Mouse (Mus musculus): ENCODE results near the gene Strc. TPM values are rescaled to one million over a fixed set of nuclear protein-coding genes. Genes with fewer than 3 reads are reported as not detected.
"Not testable (repeated sequence)": the region's sequence is repeated elsewhere in the genome, so short reads cannot be mapped to it uniquely, and the experiment has no call there.

Gene Strc
- not detected in 2 replicates for polyA plus RNA-seq (2014; fragmentation: Nextera tagmentation; extraction: Ambion mirVana)

GRCm38 (mm10) chr2:121386961-121387575, at the start of gene Strc:
TSS of gene Strc (minus strand) at chr2:121387168.
- H3K4me2 ChIP-seq (ENCODE audit: low read depth, low read length); H3K27me3 ChIP-seq (ENCODE audit: control insufficient read depth, insufficient read depth, low read length); ATAC-seq (replicated peaks; ENCODE audit: insufficient number of reproducible peaks, low FRiP score, low TSS enrichment, low read depth); DNase-seq (ENCODE audit: low spot score); H3K27ac ChIP-seq (replicated peaks; ENCODE audit: low read depth, low read length); H3K36me3 ChIP-seq (replicated peaks; ENCODE audit: control insufficient read depth, insufficient read depth, low read depth, low read length); H3K9me3 ChIP-seq (replicated peaks; ENCODE audit: control insufficient read depth, low read length); H3K4me3 ChIP-seq (ENCODE audit: low read depth, low read length); H3K9ac ChIP-seq (replicated peaks; ENCODE audit: low read length); H3K4me1 ChIP-seq (ENCODE audit: control insufficient read depth, insufficient read depth, low read length): not testable (repeated sequence)
- 92% methylated on average over 14 of the region's 17 CpGs for WGBS

GRCm38 (mm10) chr2:121434854-121435253, 47.9 kb upstream of the Strc start:
- no peaks in the 10 kb centered on the region for H3K27me3 ChIP-seq (ENCODE audit: control insufficient read depth, insufficient read depth, low read length)
- no peak overlapping the region for H3K27ac ChIP-seq (replicated peaks; ENCODE audit: low read depth, low read length)
- no peak overlapping the region for H3K4me3 ChIP-seq (ENCODE audit: low read depth, low read length)
- 100% methylated on average over 1 of the region's 1 CpGs for WGBS
- peaks cover 17% of the 10 kb centered on the region for H3K36me3 ChIP-seq (replicated peaks; ENCODE audit: control insufficient read depth, insufficient read depth, low read depth, low read length)
- DNase-seq (ENCODE audit: low spot score) (peak; percentile 54), ATAC-seq (replicated peaks; ENCODE audit: insufficient number of reproducible peaks, low FRiP score, low TSS enrichment, low read depth) (no peak)
- no peaks in the 10 kb centered on the region for H3K4me1 ChIP-seq (ENCODE audit: control insufficient read depth, insufficient read depth, low read length)
- H3K4me2 ChIP-seq (ENCODE audit: low read depth, low read length): no peak overlapping the region
- no peaks in the 10 kb centered on the region for H3K9me3 ChIP-seq (replicated peaks; ENCODE audit: control insufficient read depth, low read length)
- H3K9ac ChIP-seq (replicated peaks; ENCODE audit: low read length): no peak overlapping the region

- Histone ChIP-seq H3K4me1 (ENCODE audit: control insufficient read depth, insufficient read depth, low read length) (no peaks in the 10 kb centered on the region), H3K4me3 (ENCODE audit: low read depth, low read length) (no peak overlapping the region), H3K9me3 (replicated peaks; ENCODE audit: control insufficient read depth, low read length) (no peaks in the 10 kb centered on the region), H3K27me3 (ENCODE audit: control insufficient read depth, insufficient read depth, low read length) (no peaks in the 10 kb centered on the region), H3K27ac (replicated peaks; ENCODE audit: low read depth, low read length) (no peak overlapping the region), H3K36me3 (replicated peaks; ENCODE audit: control insufficient read depth, insufficient read depth, low read depth, low read length) (peaks cover 8% of the 10 kb centered on the region), H3K9ac (replicated peaks; ENCODE audit: low read length) (no peak overlapping the region), H3K4me2 (ENCODE audit: low read depth, low read length) (no peak overlapping the region)
- no peak for ATAC-seq (replicated peaks; ENCODE audit: insufficient number of reproducible peaks, low FRiP score, low TSS enrichment, low read depth)
- no peak for DNase-seq (ENCODE audit: low spot score)
- 98% methylated on average over 2 of the region's 2 CpGs for WGBS
Observed at GRCm38 (mm10) chr2:121425890-121426289, 38.9 kb upstream of the Strc start.

DNA sequence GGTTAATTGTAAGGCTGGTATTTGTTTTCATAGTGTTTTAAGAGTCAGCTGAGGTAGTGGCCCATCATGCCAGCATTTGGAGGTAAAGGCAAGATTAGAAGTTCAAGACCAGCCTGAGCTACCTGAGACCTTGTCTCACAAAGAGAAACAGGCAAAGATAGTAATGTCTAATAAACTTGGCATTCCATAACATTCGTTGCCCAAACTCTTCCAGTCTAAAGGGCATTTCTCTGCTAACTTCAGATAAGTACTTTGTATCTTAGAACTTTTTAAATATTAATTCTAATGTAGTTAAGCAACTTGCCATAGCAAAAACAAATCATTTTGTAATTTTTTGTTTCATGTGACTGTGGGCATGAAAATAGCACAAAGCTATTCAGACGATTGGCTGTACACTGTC, 36.2 kb upstream of the Strc start:
- no peak overlapping the region for H3K9ac ChIP-seq (replicated peaks; ENCODE audit: low read length)
- no peaks in the 10 kb centered on the region for H3K4me1 ChIP-seq (ENCODE audit: control insufficient read depth, insufficient read depth, low read length)
- ATAC-seq (replicated peaks; ENCODE audit: insufficient number of reproducible peaks, low FRiP score, low TSS enrichment, low read depth): no peak
- 89% methylated on average over 2 of the region's 2 CpGs for WGBS
- no peak for DNase-seq (ENCODE audit: low spot score)
- H3K27ac ChIP-seq (replicated peaks; ENCODE audit: low read depth, low read length): no peak overlapping the region
- no peaks in the 10 kb centered on the region for H3K27me3 ChIP-seq (ENCODE audit: control insufficient read depth, insufficient read depth, low read length)
- peaks cover 10% of the 10 kb centered on the region for H3K36me3 ChIP-seq (replicated peaks; ENCODE audit: control insufficient read depth, insufficient read depth, low read depth, low read length)
- no peak overlapping the region for H3K4me3 ChIP-seq (ENCODE audit: low read depth, low read length)
- no peak overlapping the region for H3K4me2 ChIP-seq (ENCODE audit: low read depth, low read length)
- H3K9me3 ChIP-seq (replicated peaks; ENCODE audit: control insufficient read depth, low read length): no peaks in the 10 kb centered on the region

DNA sequence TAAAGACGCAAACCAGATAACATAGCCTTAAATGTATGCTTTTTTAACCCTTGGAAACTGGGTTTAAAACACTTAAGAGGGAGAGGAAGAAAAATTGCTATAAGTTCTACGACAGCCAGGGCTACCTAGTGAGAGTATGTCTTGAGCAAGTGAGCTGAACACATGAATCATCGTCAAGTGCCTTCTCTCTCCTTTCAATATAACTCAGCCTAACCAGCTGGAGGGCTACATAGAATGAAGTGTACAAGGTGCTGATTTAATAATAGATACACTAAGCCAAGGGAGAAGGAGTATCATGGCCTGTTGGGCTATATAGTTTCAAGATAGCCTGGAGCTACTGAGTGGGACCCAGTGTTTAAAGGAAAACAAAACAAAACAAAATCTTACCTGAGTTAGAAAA, 31.5 kb upstream of the Strc start:
- WGBS: 87% methylated on average over 3 of the region's 3 CpGs
- H3K9ac ChIP-seq (replicated peaks; ENCODE audit: low read length): no peak overlapping the region
- no peak overlapping the region for H3K27ac ChIP-seq (replicated peaks; ENCODE audit: low read depth, low read length)
- no peak for DNase-seq (ENCODE audit: low spot score)
- no peaks in the 10 kb centered on the region for H3K9me3 ChIP-seq (replicated peaks; ENCODE audit: control insufficient read depth, low read length)
- ATAC-seq (replicated peaks; ENCODE audit: insufficient number of reproducible peaks, low FRiP score, low TSS enrichment, low read depth): no peak
- peaks cover 9% of the 10 kb centered on the region for H3K36me3 ChIP-seq (replicated peaks; ENCODE audit: control insufficient read depth, insufficient read depth, low read depth, low read length)
- H3K27me3 ChIP-seq (ENCODE audit: control insufficient read depth, insufficient read depth, low read length): no peaks in the 10 kb centered on the region
- no peak overlapping the region for H3K4me3 ChIP-seq (ENCODE audit: low read depth, low read length)
- H3K4me1 ChIP-seq (ENCODE audit: control insufficient read depth, insufficient read depth, low read length): no peaks in the 10 kb centered on the region
- H3K4me2 ChIP-seq (ENCODE audit: low read depth, low read length): no peak overlapping the region

DNA sequence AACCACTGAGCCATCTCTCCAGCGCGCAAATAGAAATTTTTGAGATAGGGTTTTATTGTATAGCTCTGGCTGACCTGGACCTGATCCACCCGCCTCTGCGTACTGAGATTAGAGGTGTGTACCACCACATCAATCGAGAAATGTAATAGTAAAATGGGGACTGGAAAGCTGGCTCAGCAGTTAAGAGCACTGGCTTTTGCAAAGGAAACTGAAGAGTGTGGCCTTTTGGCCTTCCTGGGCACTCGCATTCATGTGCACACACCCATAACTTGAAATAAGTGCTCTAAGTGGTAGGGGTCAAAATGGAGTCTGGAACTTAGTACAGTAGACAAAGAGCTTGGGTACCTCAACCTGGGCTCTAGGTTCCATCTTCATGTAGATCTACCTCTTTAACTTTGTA, 29.4 kb upstream of the Strc start:
- WGBS: 95% methylated on average over 6 of the region's 6 CpGs
- no peak for DNase-seq (ENCODE audit: low spot score)
- no peaks in the 10 kb centered on the region for H3K9me3 ChIP-seq (replicated peaks; ENCODE audit: control insufficient read depth, low read length)
- H3K4me3 ChIP-seq (ENCODE audit: low read depth, low read length): no peak overlapping the region
- ATAC-seq (replicated peaks; ENCODE audit: insufficient number of reproducible peaks, low FRiP score, low TSS enrichment, low read depth): no peak
- no peak overlapping the region for H3K9ac ChIP-seq (replicated peaks; ENCODE audit: low read length)
- H3K4me2 ChIP-seq (ENCODE audit: low read depth, low read length): no peak overlapping the region
- no peaks in the 10 kb centered on the region for H3K27me3 ChIP-seq (ENCODE audit: control insufficient read depth, insufficient read depth, low read length)
- H3K27ac ChIP-seq (replicated peaks; ENCODE audit: low read depth, low read length): no peak overlapping the region
- H3K36me3 ChIP-seq (replicated peaks; ENCODE audit: control insufficient read depth, insufficient read depth, low read depth, low read length): peaks cover 7% of the 10 kb centered on the region
- no peaks in the 10 kb centered on the region for H3K4me1 ChIP-seq (ENCODE audit: control insufficient read depth, insufficient read depth, low read length)

- no peaks in the 10 kb centered on the region for H3K9me3 ChIP-seq (replicated peaks; ENCODE audit: control insufficient read depth, low read length)
- peaks cover 7% of the 10 kb centered on the region for H3K36me3 ChIP-seq (replicated peaks; ENCODE audit: control insufficient read depth, insufficient read depth, low read depth, low read length)
- no peak for ATAC-seq (replicated peaks; ENCODE audit: insufficient number of reproducible peaks, low FRiP score, low TSS enrichment, low read depth)
- H3K27ac ChIP-seq (replicated peaks; ENCODE audit: low read depth, low read length): no peak overlapping the region
- peak overlapping the region; percentile 99 for H3K4me3 ChIP-seq (ENCODE audit: low read depth, low read length)
- no peak overlapping the region for H3K9ac ChIP-seq (replicated peaks; ENCODE audit: low read length)
- peak overlapping the region; percentile 57 for H3K4me2 ChIP-seq (ENCODE audit: low read depth, low read length)
- 87% methylated on average over 3 of the region's 3 CpGs for WGBS
- DNase-seq (ENCODE audit: low spot score): no peak
- no peaks in the 10 kb centered on the region for H3K27me3 ChIP-seq (ENCODE audit: control insufficient read depth, insufficient read depth, low read length)
- H3K4me1 ChIP-seq (ENCODE audit: control insufficient read depth, insufficient read depth, low read length): no peaks in the 10 kb centered on the region
Observed at GRCm38 (mm10) chr2:121415591-121415990, 28.6 kb upstream of the Strc start.

- no peak overlapping the region for H3K27ac ChIP-seq (replicated peaks; ENCODE audit: low read depth, low read length)
Observed at GRCm38 (mm10) chr2:121415103-121415502, 28.1 kb upstream of the Strc start.

More at GRCm38 (mm10) chr2:121415103-121415502, 28.1 kb upstream of the Strc start:
- 62% methylated on average over 3 of the region's 3 CpGs for WGBS
- Histone ChIP-seq H3K4me1 (ENCODE audit: control insufficient read depth, insufficient read depth, low read length) (no peaks in the 10 kb centered on the region), H3K27me3 (ENCODE audit: control insufficient read depth, insufficient read depth, low read length) (no peaks in the 10 kb centered on the region), H3K4me2 (ENCODE audit: low read depth, low read length) (peak overlapping the region; percentile 57), H3K9ac (replicated peaks; ENCODE audit: low read length) (peak overlapping the region; percentile 40), H3K36me3 (replicated peaks; ENCODE audit: control insufficient read depth, insufficient read depth, low read depth, low read length) (peaks cover 7% of the 10 kb centered on the region), H3K9me3 (replicated peaks; ENCODE audit: control insufficient read depth, low read length) (no peaks in the 10 kb centered on the region), H3K4me3 (ENCODE audit: low read depth, low read length) (peak overlapping the region; percentile 99)
- DNase-seq (ENCODE audit: low spot score): no peak
- ATAC-seq (replicated peaks; ENCODE audit: insufficient number of reproducible peaks, low FRiP score, low TSS enrichment, low read depth): no peak
